Mouse (Mus musculus) small intestine, adult 2 months (tissue): Measurements from ENCODE around the gene Polr1c.

Source experiments
- CTCF ChIP-seq: fragments of 200-500 bp; IDR thresholded peaks from 2 replicates; pipeline ENCODE4 v1.5.1; 2012; ENCODE audit warnings: low read depth, mild to moderate bottlenecking, control low read depth, inconsistent platforms, low read length, moderate library complexity, mixed read lengths; ENCODE audit not compliant: insufficient replicate concordance, insufficient read length; ENCODE audit errors: extremely low read depth
- POLR2A ChIP-seq: fragments of 200-500 bp; IDR thresholded peaks from 2 replicates; pipeline ENCODE4 v1.6.1; 2012; ENCODE audit warnings: low read depth, mild to moderate bottlenecking, control low read depth, inconsistent platforms, low read length, moderate library complexity

- TF ChIP-seq CTCF (peak; percentile 95; the same call in 1 of the 2 replicates), POLR2A (peak; percentile 28; the same call in 1 of the 2 replicates)
These were observed 18.2 kb upstream of the Polr1c start for GRCm38 (mm10) chr17:46265918-46266618.
